Mouse (Mus musculus) heart, postnatal 0 days (tissue): ENCODE measurements at regions not wholly inside any gene's neighbourhood (a gene's known extent, or its start where the extent isn't known, plus 50 kb on each side); places are given as distances from the start of the nearest gene placed in this dataset.

ENCODE experiments used
- CTCF ChIP-seq: IDR thresholded peaks from 2 replicates; pipeline ENCODE4 v1.5.1; 2016; ENCODE audit warnings: antibody characterized with exemption, control low read depth, low read depth
- EP300 ChIP-seq: IDR thresholded peaks from 2 replicates; pipeline ENCODE4 v1.6.1; 2016; ENCODE audit warnings: antibody characterized with exemption, low read depth

DNA sequence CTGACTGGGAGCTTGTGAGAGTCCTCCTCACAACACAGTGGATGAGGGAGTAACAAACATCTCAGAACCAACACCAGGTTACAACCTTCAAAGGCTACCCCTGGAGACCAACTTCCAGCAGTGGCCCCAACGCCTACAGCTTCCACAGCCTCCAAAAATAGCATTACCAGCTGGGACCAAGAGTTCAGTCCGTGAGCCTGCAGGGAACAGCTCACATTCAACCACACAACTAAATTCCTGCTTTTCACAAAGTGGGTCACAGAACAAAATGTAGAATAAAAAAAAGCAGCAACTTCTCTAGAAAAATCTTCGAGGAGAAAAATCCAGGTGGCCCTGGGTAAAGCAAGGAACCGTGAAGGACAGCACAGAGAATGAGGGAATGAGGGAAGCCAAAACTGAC is 485.0 kb upstream of the Atp11b start:
- TF ChIP-seq CTCF = no peak
- TF ChIP-seq EP300 = no peak
